Mouse (Mus musculus) embryonic facial prominence, embryonic 12.5 days (tissue): ENCODE data around the gene Cyb5r1. TPM values are rescaled to one million over a fixed set of nuclear protein-coding genes. Genes with fewer than 3 reads are reported as not detected.
"Not testable (repeated sequence)": the region's sequence is repeated elsewhere in the genome, so short reads cannot be mapped to it uniquely, and the experiment has no call there.

Experiments
- ATAC-seq: fragments of 200-750 bp; cut with Nextera tagmentation; 2 replicates; pipeline ENCODE4 v1.8.0; 2017; ENCODE audit not compliant: insufficient number of reproducible peaks, insufficient read depth, low FRiP score, low TSS enrichment
- H3K27ac ChIP-seq: fragments of 300-500 bp; sonication (generic); 2 replicates; pipeline ENCODE4 v1.5.1; 2016; ENCODE audit warnings: mild to moderate bottlenecking
- H3K27me3 ChIP-seq: fragments of 300-500 bp; sonication (generic); 2 replicates; pipeline ENCODE4 v1.6.1; 2016; ENCODE audit warnings: mild to moderate bottlenecking, moderate library complexity
- H3K36me3 ChIP-seq: fragments of 300-500 bp; sonication (generic); 2 replicates; pipeline ENCODE4 v1.6.1; 2016; ENCODE audit warnings: mild to moderate bottlenecking
- H3K4me1 ChIP-seq: fragments of 300-500 bp; sonication (generic); 2 replicates; pipeline ENCODE4 v1.6.1; 2016
- H3K4me2 ChIP-seq: fragments of 300-500 bp; sonication (generic); replicated peaks from 2 replicates; pipeline ENCODE4 v1.6.1; 2016; ENCODE audit warnings: mild to moderate bottlenecking, moderate library complexity
- H3K4me3 ChIP-seq: fragments of 300-500 bp; sonication (generic); 2 replicates; pipeline ENCODE4 v1.5.1; 2016; ENCODE audit warnings: mild to moderate bottlenecking
- H3K9ac ChIP-seq: fragments of 300-500 bp; sonication (generic); 2 replicates; pipeline ENCODE4 v1.6.1; 2016; ENCODE audit warnings: mild to moderate bottlenecking, moderate library complexity
- H3K9me3 ChIP-seq: fragments of 300-500 bp; sonication (generic); 2 replicates; pipeline ENCODE4 v1.6.1; 2016; ENCODE audit warnings: mild to moderate bottlenecking, moderate library complexity
- WGBS: fragments of 180-500 bp; shearing (Covaris S2); methylation state at CpG from one replicate; pipeline ENCODE4 v1.1.7; 2016; 5-methylcytosine and 5-hydroxymethylcytosine counted together
- polyA plus RNA-seq: library from polyadenylated mRNA; unstranded; fragments of >200 nt; fragmentation: Nextera tagmentation; extraction: Ambion mirVana; gene quantifications from 2 replicates; pipeline ENCODE4 v1.2.1, GENCODE M21; 2016

Cyb5r1 gene
- polyA plus RNA-seq, 1 experiment from 2014 or later: 38.0 TPM

DNA sequence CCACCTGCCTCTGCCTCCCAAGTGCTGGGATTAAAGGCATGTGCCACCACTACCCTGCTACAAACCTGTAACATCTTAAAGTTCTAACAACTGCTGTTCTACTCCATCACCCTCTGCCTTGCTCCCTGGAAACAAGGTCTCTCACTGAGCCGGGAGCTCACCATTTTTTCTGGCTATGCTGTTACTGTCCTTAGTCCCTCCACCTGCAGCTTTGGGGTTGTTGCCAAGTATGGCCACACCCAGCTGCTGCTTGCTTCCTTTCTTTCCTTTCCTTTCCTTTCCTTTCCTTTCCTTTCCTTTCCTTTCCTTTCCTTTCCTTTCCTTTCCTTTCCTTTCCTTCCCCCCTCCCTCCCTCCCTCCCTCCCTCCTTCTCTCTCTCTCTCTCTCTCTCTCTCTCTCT, 37.9 kb downstream of the Cyb5r1 start:
- not testable (repeated sequence) for H3K36me3 ChIP-seq, H3K27me3 ChIP-seq, H3K9me3 ChIP-seq, H3K9ac ChIP-seq, H3K4me2 ChIP-seq, H3K4me3 ChIP-seq, ATAC-seq, H3K27ac ChIP-seq, H3K4me1 ChIP-seq
- 93% methylated on average over 1 of the region's 1 CpGs for WGBS

DNA sequence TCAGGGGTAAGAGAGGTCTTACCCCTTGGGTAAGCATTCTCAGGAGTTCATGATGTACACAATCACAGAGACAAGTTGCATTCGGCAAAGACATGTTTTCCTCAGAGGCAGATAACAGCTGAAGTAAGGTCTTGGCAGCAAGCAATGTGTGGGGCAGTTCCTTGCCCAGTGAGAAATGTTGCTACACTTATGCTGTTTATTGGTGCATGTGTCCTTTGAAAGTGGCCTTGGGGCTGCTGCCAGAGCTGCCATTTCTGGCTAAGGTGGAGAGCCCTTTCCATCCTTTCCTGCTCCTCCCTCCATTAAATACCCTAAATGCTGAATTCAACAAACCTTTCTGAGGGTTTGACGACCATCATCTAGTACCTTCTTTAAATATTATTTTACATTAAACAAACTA, 40.1 kb downstream of the Cyb5r1 start:
- no peak for ATAC-seq

DNA sequence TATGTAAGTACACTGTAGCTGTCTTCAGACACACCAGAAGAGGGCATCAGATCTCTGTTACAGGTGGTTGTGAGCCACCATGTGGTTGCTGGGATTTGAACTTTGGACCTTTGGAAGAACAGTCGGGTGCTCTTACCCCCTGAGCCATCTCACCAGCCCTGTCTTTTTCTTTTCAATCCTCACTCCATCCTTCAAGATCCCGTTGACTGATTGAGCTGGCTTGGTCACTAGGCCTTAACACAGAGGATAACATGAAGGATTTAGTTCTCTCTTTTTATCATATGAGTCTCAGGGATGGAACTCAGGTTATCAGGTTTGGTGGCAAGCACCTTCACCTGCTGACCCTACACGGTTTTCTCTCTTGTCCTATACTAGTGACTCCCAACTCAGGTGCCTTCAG, 43.2 kb downstream of the Cyb5r1 start:
- H3K9me3 ChIP-seq, H3K9ac ChIP-seq, H3K4me2 ChIP-seq, H3K4me1 ChIP-seq, H3K4me3 ChIP-seq, H3K36me3 ChIP-seq, ATAC-seq, H3K27ac ChIP-seq, H3K27me3 ChIP-seq: not testable (repeated sequence)
- 78% methylated on average over 3 of the region's 3 CpGs for WGBS

More for the DNA sequence above, 40.1 kb downstream of the Cyb5r1 start:
- Histone ChIP-seq H3K9me3 (no peaks in the 10 kb centered on the region), H3K4me2 (no peak overlapping the region), H3K4me1 (no peaks in the 10 kb centered on the region), H3K27me3 (no peaks in the 10 kb centered on the region), H3K9ac (no peak overlapping the region), H3K27ac (no peak overlapping the region), H3K4me3 (no peak overlapping the region), H3K36me3 (no peaks in the 10 kb centered on the region)
- WGBS: 89% methylated on average over 2 of the region's 2 CpGs

DNA sequence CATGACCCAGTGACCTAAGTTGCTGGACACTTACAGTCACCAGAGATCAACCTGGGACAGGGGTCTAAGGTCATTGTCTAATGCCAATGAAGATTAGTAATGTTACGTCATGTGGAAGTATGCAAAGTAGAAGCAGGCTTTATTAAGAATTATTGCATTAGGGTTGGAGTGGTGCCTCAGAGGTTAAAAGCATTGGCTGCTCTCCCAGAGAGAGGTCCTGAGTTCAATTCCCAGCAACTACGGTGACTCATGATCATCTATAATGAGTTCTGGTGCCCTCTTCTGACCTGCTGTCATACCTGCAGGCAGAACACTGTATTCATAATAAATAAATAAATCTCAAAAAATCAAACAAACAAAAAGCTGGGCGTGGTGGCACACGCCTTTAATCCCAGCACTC, 44.8 kb downstream of the Cyb5r1 start:
- Histone ChIP-seq H3K4me3 (no peak overlapping the region), H3K27ac (no peak overlapping the region), H3K4me1 (no peaks in the 10 kb centered on the region), H3K9me3 (no peaks in the 10 kb centered on the region), H3K27me3 (no peaks in the 10 kb centered on the region), H3K36me3 (no peaks in the 10 kb centered on the region), H3K9ac (no peak overlapping the region), H3K4me2 (no peak overlapping the region)
- ATAC-seq: no peak
- 82% methylated on average over 4 of the region's 4 CpGs for WGBS

DNA sequence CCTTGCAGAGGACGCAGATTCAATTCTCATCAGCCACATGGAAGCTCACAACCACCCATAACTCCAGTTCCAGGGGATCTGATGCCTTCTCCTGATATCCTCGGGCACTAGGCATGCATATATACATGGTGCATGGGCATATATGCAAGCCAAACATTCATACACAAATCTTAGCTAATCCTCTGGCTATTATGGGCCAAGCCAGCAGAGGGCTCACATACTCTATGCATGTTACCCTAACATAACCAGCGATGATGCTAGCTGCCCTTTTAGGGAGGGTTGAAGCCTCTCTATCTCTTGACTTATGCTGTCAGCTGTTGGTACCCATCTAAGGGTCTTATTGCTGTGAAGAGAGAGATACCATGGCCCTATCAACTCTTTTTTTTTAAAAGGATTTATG, 45.6 kb downstream of the Cyb5r1 start:
- no peak overlapping the region for H3K27ac ChIP-seq
- H3K36me3 ChIP-seq: no peaks in the 10 kb centered on the region
- no peaks in the 10 kb centered on the region for H3K9me3 ChIP-seq
- H3K9ac ChIP-seq: no peak overlapping the region
- ATAC-seq: no peak
- peaks cover under 1% of the 10 kb centered on the region; the same call in 1 of the 2 replicates for H3K4me1 ChIP-seq
- 38% methylated on average over 3 of the region's 3 CpGs for WGBS
- H3K4me2 ChIP-seq: no peak overlapping the region
- H3K27me3 ChIP-seq: no peaks in the 10 kb centered on the region
- no peak overlapping the region for H3K4me3 ChIP-seq

DNA sequence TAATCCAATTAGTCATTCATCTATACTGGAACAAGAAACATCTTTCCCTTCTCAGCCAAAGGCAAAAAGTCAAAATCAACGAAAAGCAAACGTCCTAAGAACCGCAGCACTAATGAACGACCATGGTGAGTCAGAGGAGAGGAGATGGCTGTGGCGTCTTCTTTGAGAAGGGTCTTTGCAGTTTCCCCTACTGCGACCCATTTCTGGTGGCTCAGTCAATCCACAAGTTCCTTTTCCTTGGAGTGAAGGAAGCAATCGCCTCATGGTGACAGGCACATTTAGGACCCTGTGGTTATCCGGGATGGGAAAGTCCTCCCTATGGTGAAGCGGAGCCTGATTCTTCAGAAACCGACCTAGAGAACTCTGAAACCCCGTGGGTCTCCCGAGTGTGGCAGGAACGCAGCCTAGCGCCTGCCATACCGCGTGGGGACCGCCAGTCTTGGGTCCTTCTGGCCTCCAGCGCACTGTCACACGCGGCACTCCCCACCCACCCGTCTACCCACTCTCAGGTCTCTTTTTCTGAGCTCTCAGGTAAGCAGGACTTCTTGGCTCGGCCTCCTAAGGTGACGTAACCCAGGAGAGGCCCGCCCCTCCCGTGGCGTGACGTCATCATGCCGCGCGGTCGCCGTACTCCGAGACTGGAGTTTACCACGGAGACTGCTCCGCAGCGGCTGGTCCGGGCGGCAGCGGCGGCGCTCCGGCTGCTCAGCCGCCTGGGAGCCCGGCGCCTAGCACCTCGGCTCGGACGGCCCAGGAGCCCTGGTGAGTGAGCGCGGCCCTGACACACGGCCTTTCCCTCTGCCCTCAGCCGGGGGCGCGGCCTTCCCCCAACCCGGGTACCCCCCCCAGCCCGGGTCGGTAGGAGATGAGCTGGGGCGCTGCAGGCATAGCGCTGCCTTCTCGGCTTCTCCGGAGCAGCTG, 49.8 kb downstream of the Cyb5r1 start, which contains the start of gene Klhl12:
Gene Klhl12 (plus strand): TSS at position 628 of the 921 bp plus-strand sequence.
- WGBS: 1% methylated on average over 61 of the region's 61 CpGs
- ATAC-seq: peak; percentile 75
- no peaks in the 10 kb centered on the region for H3K9me3 ChIP-seq

DNA sequence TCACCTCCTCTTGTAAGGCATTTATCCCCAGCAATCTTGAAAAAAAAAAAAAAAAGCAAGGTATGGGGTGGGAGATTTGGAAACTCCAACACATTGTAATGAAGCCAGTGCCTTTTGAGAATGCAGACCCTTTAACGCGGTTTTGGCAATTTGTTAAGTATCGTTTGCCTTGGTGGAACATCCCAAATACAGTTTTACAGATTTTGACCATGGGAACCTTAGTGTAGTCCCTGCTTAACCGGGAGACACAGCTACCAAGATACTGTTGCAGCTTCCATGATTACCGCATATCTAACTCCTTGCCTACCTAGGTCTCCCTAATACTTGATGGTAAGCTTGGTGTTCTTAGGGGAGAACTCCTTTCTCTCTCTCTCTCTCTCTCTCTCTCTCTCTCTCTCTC, 50.7 kb downstream of the Cyb5r1 start:
- Histone ChIP-seq H3K36me3 (peaks cover 16% of the 10 kb centered on the region), H3K4me1 (peaks cover 8% of the 10 kb centered on the region), H3K4me3 (peak overlapping the region; percentile 89), H3K9me3 (no peaks in the 10 kb centered on the region), H3K27ac (no peak overlapping the region), H3K27me3 (no peaks in the 10 kb centered on the region), H3K4me2 (peak overlapping the region; percentile 72), H3K9ac (peak overlapping the region; percentile 81)
- 23% methylated on average over 5 of the region's 5 CpGs for WGBS
- ATAC-seq: no peak

More for the DNA sequence above, 49.8 kb downstream of the Cyb5r1 start, which contains the start of gene Klhl12:
- peak within 1 kb of the TSS; percentile 72 for H3K4me2 ChIP-seq
- H3K27me3 ChIP-seq: no peaks in the 10 kb centered on the region
- H3K36me3 ChIP-seq: peaks cover 9% of the 10 kb centered on the region
- peak within 1 kb of the TSS; percentile 89 for H3K4me3 ChIP-seq
- peaks cover 8% of the 10 kb centered on the region for H3K4me1 ChIP-seq
- H3K27ac ChIP-seq: peak within 1 kb of the TSS; percentile 72
- peak within 1 kb of the TSS; percentile 81 for H3K9ac ChIP-seq

DNA sequence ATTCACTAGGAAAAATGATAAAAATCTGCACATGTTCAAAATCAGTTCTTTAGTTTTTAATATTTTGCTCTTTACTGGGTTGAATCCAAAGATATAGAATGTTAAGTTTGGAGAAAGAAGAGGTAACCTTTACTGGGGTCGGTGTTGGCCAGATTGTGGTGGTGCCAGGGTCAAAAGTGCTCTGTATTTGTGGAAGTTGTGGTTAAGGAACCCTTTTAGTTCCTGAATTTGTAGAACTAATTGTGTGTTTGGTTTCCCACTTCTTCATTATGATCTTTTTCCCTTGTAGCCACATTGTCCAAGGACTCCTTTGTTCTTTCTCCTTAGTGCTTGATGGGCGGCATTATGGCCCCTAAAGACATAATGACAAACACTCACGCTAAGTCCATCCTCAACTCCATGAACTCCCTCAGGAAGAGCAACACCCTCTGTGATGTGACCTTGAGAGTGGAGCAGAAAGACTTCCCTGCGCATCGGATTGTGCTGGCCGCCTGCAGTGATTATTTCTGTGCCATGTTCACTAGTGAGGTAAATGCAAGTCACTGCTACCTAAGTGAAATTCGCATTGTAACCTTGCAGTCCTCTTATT, 52.9 kb downstream of the Cyb5r1 start:
- Histone ChIP-seq H3K4me2 (no peak overlapping the region), H3K36me3 (peaks cover 24% of the 10 kb centered on the region), H3K9ac (no peak overlapping the region), H3K27me3 (no peaks in the 10 kb centered on the region), H3K4me3 (no peak overlapping the region), H3K9me3 (no peaks in the 10 kb centered on the region), H3K4me1 (peaks cover 8% of the 10 kb centered on the region), H3K27ac (no peak overlapping the region)
- no peak for ATAC-seq
- WGBS: 91% methylated on average over 7 of the region's 7 CpGs

DNA sequence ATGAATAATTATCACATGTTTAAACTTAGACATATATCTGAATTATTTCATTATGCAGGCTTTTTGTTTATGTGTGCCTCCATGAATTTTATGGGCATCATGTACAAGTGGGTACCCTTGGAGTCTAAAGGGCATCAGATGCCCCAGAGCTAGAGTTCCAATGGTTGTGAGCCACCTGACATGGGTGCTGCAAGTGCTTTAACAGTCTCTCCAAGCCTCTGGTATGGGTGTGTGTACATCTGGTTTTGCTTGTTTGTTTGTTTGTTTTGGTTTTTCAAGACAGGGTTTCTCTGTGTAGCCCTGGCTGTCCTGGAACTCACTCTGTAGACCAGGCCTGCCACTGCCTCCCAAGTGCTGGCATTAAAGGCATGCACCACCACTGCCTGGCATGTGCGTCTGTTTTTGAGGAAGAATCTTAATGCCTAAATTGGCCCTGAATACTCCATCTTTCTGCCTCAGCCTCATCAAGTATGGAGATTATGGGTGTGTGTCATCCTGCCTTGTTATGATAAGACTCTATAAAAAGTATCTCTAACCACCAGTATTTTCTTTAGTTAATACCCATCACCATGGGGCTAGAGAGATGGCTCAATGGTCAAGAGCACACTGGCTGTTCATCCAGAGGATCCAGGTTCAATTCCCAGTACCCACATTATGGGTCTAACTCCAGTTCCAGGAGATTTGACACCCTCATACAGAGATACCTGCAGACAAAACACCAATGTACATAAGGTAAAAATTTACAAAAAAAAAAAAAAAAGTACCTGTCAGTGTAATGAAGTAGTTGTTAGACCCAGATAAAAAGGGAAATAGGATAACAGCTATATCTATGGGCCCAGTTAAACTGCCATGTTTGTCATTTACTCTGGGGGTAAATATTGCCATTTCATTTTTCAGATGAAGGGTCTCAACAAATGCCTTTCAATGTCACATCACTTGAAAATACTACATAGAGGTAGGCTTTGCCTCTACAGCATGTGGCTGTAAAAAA, 55.2 kb downstream of the Cyb5r1 start:
- Histone ChIP-seq H3K36me3 (peaks cover 35% of the 10 kb centered on the region), H3K9ac (no peak overlapping the region), H3K9me3 (no peaks in the 10 kb centered on the region), H3K4me3 (no peak overlapping the region), H3K27me3 (no peaks in the 10 kb centered on the region), H3K4me2 (no peak overlapping the region), H3K27ac (no peak overlapping the region), H3K4me1 (peaks cover 8% of the 10 kb centered on the region)
- no peak for ATAC-seq
- 92% methylated on average over 1 of the region's 1 CpGs for WGBS
